Mouse (Mus musculus): ENCODE results near the gene Fgfr2. TPM values are rescaled to one million over a fixed set of nuclear protein-coding genes. Genes with fewer than 3 reads are reported as not detected.
"Not testable (repeated sequence)": the region's sequence is repeated elsewhere in the genome, so short reads cannot be mapped to it uniquely, and the experiment has no call there.

Gene Fgfr2
- polyA plus RNA-seq, 1 experiment from 2014 or later, result 106 TPM

DNA sequence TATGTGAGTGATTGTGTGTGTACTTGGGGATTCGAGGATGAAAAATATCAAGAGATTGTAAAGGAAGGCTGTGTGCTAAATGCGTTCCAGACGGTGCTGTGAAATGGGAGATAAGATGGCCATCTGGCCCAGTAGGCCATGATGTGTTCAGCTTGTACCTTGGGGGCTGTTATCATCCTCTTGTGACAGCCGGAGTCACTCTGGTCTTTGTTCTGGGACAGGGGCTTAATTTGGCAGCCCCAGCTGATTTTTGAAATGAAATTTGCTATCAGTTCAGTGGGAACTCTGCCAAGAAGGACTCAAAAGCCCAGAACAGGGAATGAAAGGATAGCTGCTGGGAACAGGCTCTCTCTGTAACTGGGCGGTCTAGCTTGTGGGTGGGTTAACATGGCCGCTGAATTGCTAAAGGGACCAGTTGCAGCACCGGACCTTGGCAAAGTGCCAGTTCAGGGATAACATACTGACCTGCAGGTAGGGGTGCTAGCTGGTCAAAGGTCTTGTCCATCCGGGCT is 2453.7 kb downstream of the Fgfr2 start:
- WGBS, result 24% methylated on average over 8 of the region's 8 CpGs
- Histone ChIP-seq H3K9ac (ENCODE audit: low read depth, low read length) (no peak overlapping the region), H3K4me3 (ENCODE audit: low read depth, low read length) (no peak overlapping the region), H3K9me3 (ENCODE audit: control insufficient read depth, low read length) (no peaks in the 10 kb centered on the region), H3K27ac (replicated peaks; ENCODE audit: low read depth, low read length) (peak overlapping the region; percentile 71), H3K36me3 (ENCODE audit: control insufficient read depth, insufficient read depth, low read length) (peaks cover 13% of the 10 kb centered on the region; the same call in 1 of the 2 replicates), H3K27me3 (replicated peaks; ENCODE audit: control insufficient read depth, insufficient read depth, low read length) (no peaks in the 10 kb centered on the region), H3K4me2 (ENCODE audit: low read depth, low read length) (no peak overlapping the region), H3K4me1 (ENCODE audit: control insufficient read depth, insufficient read depth, low read length) (peaks cover 35% of the 10 kb centered on the region)
- ATAC-seq (ENCODE audit: low read depth), result peak; percentile 32; the same call in 1 of the 2 replicates
- peak; percentile 73 for DNase-seq (ENCODE audit: low spot score)

DNA sequence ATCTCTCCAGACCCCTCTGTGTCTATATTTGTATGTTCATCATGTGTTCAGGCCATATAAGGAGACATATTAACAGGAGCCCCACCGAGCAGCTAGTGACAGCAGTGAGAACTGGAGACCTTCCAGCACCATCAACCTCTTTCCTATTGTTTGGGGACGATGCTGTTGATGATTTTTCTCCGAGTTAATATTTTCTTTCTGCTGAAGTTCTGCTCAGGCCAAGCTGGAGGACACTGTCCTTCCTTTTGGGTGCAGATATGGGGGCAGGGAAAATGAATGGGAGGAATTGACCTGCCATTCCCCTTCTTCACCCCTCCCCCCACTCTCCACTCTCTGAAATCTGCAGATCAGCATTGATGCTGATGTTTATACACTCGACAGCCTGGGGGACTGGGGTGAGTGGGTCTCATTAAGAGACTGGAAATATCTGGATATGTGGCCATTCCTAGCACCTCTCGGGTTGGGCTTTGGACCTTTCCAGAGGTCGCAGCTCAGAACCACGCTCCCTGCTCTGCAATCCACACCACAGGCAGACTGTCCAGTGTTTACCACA is 2454.3 kb downstream of the Fgfr2 start:
- no peak overlapping the region for H3K9ac ChIP-seq (ENCODE audit: low read depth, low read length)
- no peaks in the 10 kb centered on the region for H3K27me3 ChIP-seq (replicated peaks; ENCODE audit: control insufficient read depth, insufficient read depth, low read length)
- ATAC-seq (ENCODE audit: low read depth) (no peak), DNase-seq (ENCODE audit: low spot score) (no peak)
- H3K9me3 ChIP-seq (ENCODE audit: control insufficient read depth, low read length), result no peaks in the 10 kb centered on the region; the same call in 1 of the 2 replicates
- 38% methylated on average over 7 of the region's 7 CpGs for WGBS
- H3K36me3 ChIP-seq (ENCODE audit: control insufficient read depth, insufficient read depth, low read length), result peaks cover 13% of the 10 kb centered on the region; the same call in 1 of the 2 replicates
- peaks cover 35% of the 10 kb centered on the region for H3K4me1 ChIP-seq (ENCODE audit: control insufficient read depth, insufficient read depth, low read length)
- peak overlapping the region; percentile 71 for H3K27ac ChIP-seq (replicated peaks; ENCODE audit: low read depth, low read length)
- no peak overlapping the region for H3K4me3 ChIP-seq (ENCODE audit: low read depth, low read length)
- no peak overlapping the region for H3K4me2 ChIP-seq (ENCODE audit: low read depth, low read length)

DNA sequence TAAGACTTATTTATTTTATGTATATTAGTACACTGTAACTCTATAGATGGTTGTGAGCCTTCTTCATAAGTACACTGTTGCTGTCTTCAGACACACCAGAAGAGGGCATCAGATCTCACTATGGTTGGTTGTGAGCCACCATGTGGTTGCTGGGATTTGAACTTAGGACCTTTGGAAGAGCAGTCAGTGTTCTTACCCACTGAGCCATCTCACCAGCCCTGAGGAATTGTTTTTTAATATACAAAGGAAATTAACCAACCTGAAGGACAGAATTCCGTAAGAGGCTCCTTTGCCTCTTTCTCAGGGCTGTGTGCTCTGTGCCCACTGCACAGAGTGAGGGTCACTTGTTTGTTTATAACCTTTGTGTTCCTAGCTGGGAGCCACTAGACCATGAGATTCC is 2455.1 kb downstream of the Fgfr2 start:
- not testable (repeated sequence) for H3K27ac ChIP-seq (replicated peaks; ENCODE audit: low read depth, low read length); DNase-seq (ENCODE audit: low spot score); ATAC-seq (ENCODE audit: low read depth); H3K4me3 ChIP-seq (ENCODE audit: low read depth, low read length); H3K4me2 ChIP-seq (ENCODE audit: low read depth, low read length); H3K9me3 ChIP-seq (ENCODE audit: control insufficient read depth, low read length); H3K9ac ChIP-seq (ENCODE audit: low read depth, low read length); H3K27me3 ChIP-seq (replicated peaks; ENCODE audit: control insufficient read depth, insufficient read depth, low read length)
- Histone ChIP-seq H3K36me3 (ENCODE audit: control insufficient read depth, insufficient read depth, low read length) (peaks cover 21% of the 10 kb centered on the region; the same call in 1 of the 2 replicates), H3K4me1 (ENCODE audit: control insufficient read depth, insufficient read depth, low read length) (peaks cover 35% of the 10 kb centered on the region)
- 83% methylated on average over 1 of the region's 1 CpGs for WGBS

DNA sequence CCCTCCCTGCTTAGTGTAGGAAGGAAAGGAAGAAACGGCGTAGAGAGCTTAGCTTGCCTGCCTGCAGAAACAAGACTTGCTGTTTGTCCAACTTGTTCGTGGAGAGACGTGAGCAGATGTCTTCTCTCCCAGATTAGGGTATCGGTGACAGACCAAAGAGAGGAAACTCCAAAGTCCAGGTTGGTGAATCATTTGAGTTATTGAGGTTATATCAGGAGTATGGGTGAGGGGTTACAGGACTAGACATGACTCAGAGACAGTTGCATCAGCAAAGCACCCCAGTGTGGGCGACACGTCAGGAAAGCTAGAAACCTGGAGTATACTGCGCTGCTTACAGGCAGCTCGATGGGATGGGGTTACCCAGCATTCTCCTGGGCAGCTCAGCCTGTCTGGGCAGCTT is 2457.8 kb downstream of the Fgfr2 start:
- DNase-seq (ENCODE audit: low spot score) (no peak), ATAC-seq (ENCODE audit: low read depth) (no peak)
- no peaks in the 10 kb centered on the region; the same call in 1 of the 2 replicates for H3K9me3 ChIP-seq (ENCODE audit: control insufficient read depth, low read length)
- no peak overlapping the region for H3K4me3 ChIP-seq (ENCODE audit: low read depth, low read length)
- no peak overlapping the region for H3K9ac ChIP-seq (ENCODE audit: low read depth, low read length)
- H3K27me3 ChIP-seq (replicated peaks; ENCODE audit: control insufficient read depth, insufficient read depth, low read length), result no peaks in the 10 kb centered on the region
- no peak overlapping the region for H3K4me2 ChIP-seq (ENCODE audit: low read depth, low read length)
- H3K4me1 ChIP-seq (ENCODE audit: control insufficient read depth, insufficient read depth, low read length), result peaks cover 21% of the 10 kb centered on the region
- 96% methylated on average over 9 of the region's 9 CpGs for WGBS
- H3K27ac ChIP-seq (replicated peaks; ENCODE audit: low read depth, low read length), result no peak overlapping the region
- H3K36me3 ChIP-seq (ENCODE audit: control insufficient read depth, insufficient read depth, low read length), result peaks cover 21% of the 10 kb centered on the region; the same call in 1 of the 2 replicates

DNA sequence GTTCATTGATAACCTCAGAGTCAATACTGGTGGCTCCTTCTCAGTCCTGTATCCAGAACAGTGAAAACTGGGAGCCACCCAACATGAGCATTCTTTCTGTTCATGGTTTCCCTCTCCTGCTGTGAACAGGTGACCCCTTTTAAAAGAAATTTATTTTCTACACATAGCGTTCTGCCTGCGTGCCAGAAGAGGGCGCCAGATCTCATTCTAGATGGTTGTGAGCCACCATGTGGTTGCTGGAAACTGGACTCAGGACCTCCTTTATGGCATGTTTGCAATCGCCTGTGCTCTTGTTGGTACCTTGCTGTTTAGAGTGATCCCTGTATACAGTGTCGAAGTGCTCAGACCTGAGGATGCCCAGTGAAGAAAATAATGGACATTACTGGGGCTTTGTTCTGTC is 2458.5 kb downstream of the Fgfr2 start:
- Histone ChIP-seq H3K9ac (ENCODE audit: low read depth, low read length) (no peak overlapping the region), H3K9me3 (ENCODE audit: control insufficient read depth, low read length) (no peaks in the 10 kb centered on the region; the same call in 1 of the 2 replicates), H3K27me3 (replicated peaks; ENCODE audit: control insufficient read depth, insufficient read depth, low read length) (no peaks in the 10 kb centered on the region), H3K27ac (replicated peaks; ENCODE audit: low read depth, low read length) (no peak overlapping the region), H3K4me2 (ENCODE audit: low read depth, low read length) (no peak overlapping the region), H3K4me3 (ENCODE audit: low read depth, low read length) (no peak overlapping the region), H3K36me3 (ENCODE audit: control insufficient read depth, insufficient read depth, low read length) (peaks cover 21% of the 10 kb centered on the region; the same call in 1 of the 2 replicates), H3K4me1 (ENCODE audit: control insufficient read depth, insufficient read depth, low read length) (peaks cover 15% of the 10 kb centered on the region)
- DNase-seq (ENCODE audit: low spot score) (no peak), ATAC-seq (ENCODE audit: low read depth) (no peak)
- 89% methylated on average over 5 of the region's 5 CpGs for WGBS

DNA sequence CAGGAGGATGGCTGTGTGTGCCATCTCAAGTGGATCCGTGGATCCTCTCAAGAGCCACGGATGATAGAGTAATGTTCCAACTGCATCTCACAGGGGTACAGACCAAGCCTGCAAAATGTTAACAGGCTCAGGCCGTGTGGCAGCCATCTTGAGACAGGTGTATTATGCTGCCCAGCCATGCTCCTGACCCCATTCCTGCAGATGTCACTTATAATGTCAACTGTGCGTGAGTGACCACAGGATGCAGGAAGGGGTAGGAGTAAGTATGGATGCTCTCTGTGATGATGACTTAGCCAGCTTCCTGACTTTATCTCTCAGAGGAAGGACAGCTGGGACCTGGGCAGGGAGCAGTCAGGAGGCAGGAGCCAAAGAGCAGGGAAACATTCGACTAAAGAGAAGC is 2459.1 kb downstream of the Fgfr2 start:
- WGBS, result 95% methylated on average over 5 of the region's 5 CpGs
- no peaks in the 10 kb centered on the region; the same call in 1 of the 2 replicates for H3K9me3 ChIP-seq (ENCODE audit: control insufficient read depth, low read length)
- peaks cover 21% of the 10 kb centered on the region; the same call in 1 of the 2 replicates for H3K36me3 ChIP-seq (ENCODE audit: control insufficient read depth, insufficient read depth, low read length)
- DNase-seq (ENCODE audit: low spot score) (no peak), ATAC-seq (ENCODE audit: low read depth) (no peak)
- no peak overlapping the region for H3K27ac ChIP-seq (replicated peaks; ENCODE audit: low read depth, low read length)
- H3K4me2 ChIP-seq (ENCODE audit: low read depth, low read length), result no peak overlapping the region
- no peaks in the 10 kb centered on the region for H3K27me3 ChIP-seq (replicated peaks; ENCODE audit: control insufficient read depth, insufficient read depth, low read length)
- H3K4me3 ChIP-seq (ENCODE audit: low read depth, low read length), result no peak overlapping the region
- H3K9ac ChIP-seq (ENCODE audit: low read depth, low read length), result no peak overlapping the region
- H3K4me1 ChIP-seq (ENCODE audit: control insufficient read depth, insufficient read depth, low read length), result peaks cover 9% of the 10 kb centered on the region; the same call in 1 of the 2 replicates

DNA sequence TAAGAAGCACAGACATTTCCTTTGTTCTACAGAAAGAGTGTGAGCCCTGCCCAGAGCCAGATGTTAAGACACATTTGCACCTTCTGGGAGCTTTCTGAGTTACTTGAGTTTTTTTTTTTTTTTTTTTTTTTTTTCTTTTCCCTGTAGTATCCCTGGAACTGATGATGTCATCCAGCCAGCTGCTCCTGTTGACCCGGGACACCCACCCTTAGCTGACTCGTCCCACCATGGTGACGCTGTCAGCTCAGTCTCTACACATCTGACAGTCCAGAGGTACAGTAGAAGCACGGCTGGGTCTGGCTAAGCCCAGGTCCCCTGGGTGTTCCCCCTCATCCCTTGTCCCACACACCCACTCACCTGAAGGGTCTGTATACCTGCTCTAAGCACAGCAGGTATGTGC is 2460.3 kb downstream of the Fgfr2 start:
- DNase-seq (ENCODE audit: low spot score), result no peak
- no peaks in the 10 kb centered on the region; the same call in 1 of the 2 replicates for H3K9me3 ChIP-seq (ENCODE audit: control insufficient read depth, low read length)

DNA sequence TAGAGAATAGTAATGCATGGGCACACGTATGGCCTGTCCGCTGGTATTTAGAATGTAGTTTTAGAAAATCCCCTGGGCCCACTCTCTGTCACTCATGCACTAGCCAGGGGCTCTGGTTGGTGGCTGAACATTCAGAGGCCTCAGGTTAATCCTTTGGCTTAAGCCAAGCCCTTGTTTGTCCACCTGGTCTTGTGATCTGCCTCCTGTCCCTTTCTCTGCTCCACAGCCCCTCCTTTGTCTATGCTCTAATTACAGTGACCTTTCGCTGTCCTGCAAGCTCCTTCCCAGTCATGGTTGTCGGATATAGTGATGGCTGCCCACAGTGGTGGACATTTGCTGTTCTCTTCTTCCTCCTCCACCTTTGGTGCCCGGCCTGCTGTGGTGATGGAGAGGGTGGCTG is 2460.9 kb downstream of the Fgfr2 start:
- Histone ChIP-seq H3K4me1 (ENCODE audit: control insufficient read depth, insufficient read depth, low read length) (no peaks in the 10 kb centered on the region), H3K9ac (ENCODE audit: low read depth, low read length) (no peak overlapping the region), H3K27ac (replicated peaks; ENCODE audit: low read depth, low read length) (no peak overlapping the region), H3K4me2 (ENCODE audit: low read depth, low read length) (no peak overlapping the region), H3K36me3 (ENCODE audit: control insufficient read depth, insufficient read depth, low read length) (peaks cover 21% of the 10 kb centered on the region; the same call in 1 of the 2 replicates), H3K9me3 (ENCODE audit: control insufficient read depth, low read length) (no peaks in the 10 kb centered on the region; the same call in 1 of the 2 replicates), H3K27me3 (replicated peaks; ENCODE audit: control insufficient read depth, insufficient read depth, low read length) (no peaks in the 10 kb centered on the region), H3K4me3 (ENCODE audit: low read depth, low read length) (no peak overlapping the region)
- 55% methylated on average over 5 of the region's 5 CpGs for WGBS
- ATAC-seq (ENCODE audit: low read depth) (no peak), DNase-seq (ENCODE audit: low spot score) (no peak)

More for the DNA sequence above, 2460.3 kb downstream of the Fgfr2 start:
- ATAC-seq (ENCODE audit: low read depth), result no peak
- H3K4me1 ChIP-seq (ENCODE audit: control insufficient read depth, insufficient read depth, low read length), result no peaks in the 10 kb centered on the region
- no peak overlapping the region for H3K27ac ChIP-seq (replicated peaks; ENCODE audit: low read depth, low read length)
- 58% methylated on average over 4 of the region's 4 CpGs for WGBS
- H3K9ac ChIP-seq (ENCODE audit: low read depth, low read length), result no peak overlapping the region
- H3K36me3 ChIP-seq (ENCODE audit: control insufficient read depth, insufficient read depth, low read length), result peaks cover 21% of the 10 kb centered on the region; the same call in 1 of the 2 replicates
- H3K27me3 ChIP-seq (replicated peaks; ENCODE audit: control insufficient read depth, insufficient read depth, low read length), result no peaks in the 10 kb centered on the region
- no peak overlapping the region for H3K4me2 ChIP-seq (ENCODE audit: low read depth, low read length)
- no peak overlapping the region for H3K4me3 ChIP-seq (ENCODE audit: low read depth, low read length)

DNA sequence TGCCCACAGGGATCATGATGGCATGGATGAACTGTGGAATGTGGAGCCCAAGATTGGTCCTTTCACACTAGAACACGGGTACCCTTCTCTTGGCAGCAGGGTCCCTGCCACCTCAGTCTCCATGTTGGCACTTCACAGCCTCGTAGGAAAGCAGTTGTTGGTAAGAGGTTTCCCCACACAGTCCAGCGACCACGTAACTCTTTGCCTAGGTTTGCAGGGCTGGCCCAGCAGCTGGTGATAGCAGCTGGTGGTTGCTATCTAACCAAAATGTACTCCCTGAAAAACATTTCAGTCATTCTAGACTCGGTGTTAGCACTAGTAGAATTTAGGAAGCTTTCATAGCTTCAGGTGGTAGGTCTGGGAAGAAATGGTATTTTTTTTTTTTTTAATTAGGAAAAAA is 2464.0 kb downstream of the Fgfr2 start:
- Histone ChIP-seq H3K9me3 (ENCODE audit: control insufficient read depth, low read length) (no peaks in the 10 kb centered on the region; the same call in 1 of the 2 replicates), H3K9ac (ENCODE audit: low read depth, low read length) (no peak overlapping the region), H3K4me1 (ENCODE audit: control insufficient read depth, insufficient read depth, low read length) (peaks cover 9% of the 10 kb centered on the region), H3K4me3 (ENCODE audit: low read depth, low read length) (no peak overlapping the region), H3K36me3 (ENCODE audit: control insufficient read depth, insufficient read depth, low read length) (0 out of 2 replicates have a peak, but pooled peaks cover 9% of the 10 kb centered on the region), H3K27me3 (replicated peaks; ENCODE audit: control insufficient read depth, insufficient read depth, low read length) (no peaks in the 10 kb centered on the region), H3K4me2 (ENCODE audit: low read depth, low read length) (no peak overlapping the region), H3K27ac (replicated peaks; ENCODE audit: low read depth, low read length) (no peak overlapping the region)
- 90% methylated on average over 5 of the region's 5 CpGs for WGBS
- DNase-seq (ENCODE audit: low spot score) (no peak), ATAC-seq (ENCODE audit: low read depth) (no peak)
